Mouse (Mus musculus): ENCODE data around the gene Acadvl.
A peak's percentile ranks its signal among the peaks of the same experiment; 100 is the strongest.

The Acadvl gene

GRCm38 (mm10) chr11:69976271-69976670, 38.9 kb downstream of the Acadvl start:
- DNase-seq: no peak

DNA sequence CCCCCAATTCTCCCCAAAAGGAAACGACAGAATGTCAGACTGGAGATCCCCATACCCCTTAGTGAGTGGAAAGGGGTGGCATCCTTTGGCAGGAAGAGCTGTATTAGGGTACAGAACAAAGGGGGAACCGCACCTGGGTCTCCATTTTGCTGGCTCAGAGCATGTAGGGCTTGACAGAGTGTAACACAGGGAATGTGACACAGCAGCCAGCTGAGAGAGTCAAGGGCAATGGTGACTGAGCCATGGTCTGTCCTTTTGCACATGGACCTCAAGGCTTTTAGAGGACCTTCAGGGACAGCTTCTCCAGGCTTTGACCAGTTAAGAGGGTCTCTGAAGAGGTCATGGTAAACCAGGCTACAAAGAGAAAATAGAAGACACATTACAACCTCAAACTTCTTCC, 40.3 kb downstream of the Acadvl start:
- DNase-seq: no peak

GRCm38 (mm10) chr11:69970775-69971174, 44.4 kb downstream of the Acadvl start:
- DNase-seq: no peak

DNA sequence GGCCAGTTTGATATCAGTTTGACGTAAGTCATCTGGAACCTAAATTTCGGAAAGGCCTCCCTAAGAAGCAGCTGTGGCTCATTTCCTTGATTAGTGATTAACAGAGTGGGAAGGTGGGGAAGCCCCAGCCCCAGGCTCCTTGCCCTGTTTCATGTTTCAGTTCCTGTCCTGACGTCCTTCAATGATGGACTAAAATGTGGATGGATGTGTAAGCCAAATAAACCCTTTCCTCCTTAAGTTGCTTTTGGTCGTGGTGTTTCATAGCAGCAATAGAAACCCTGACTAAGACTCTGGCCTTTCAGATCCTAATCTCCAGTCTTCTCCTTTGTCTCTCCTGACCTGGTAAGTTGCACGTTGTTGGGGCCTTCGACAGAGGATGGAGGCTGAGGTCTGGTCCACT, 45.0 kb downstream of the Acadvl start:
- DNase-seq: no peak

DNA sequence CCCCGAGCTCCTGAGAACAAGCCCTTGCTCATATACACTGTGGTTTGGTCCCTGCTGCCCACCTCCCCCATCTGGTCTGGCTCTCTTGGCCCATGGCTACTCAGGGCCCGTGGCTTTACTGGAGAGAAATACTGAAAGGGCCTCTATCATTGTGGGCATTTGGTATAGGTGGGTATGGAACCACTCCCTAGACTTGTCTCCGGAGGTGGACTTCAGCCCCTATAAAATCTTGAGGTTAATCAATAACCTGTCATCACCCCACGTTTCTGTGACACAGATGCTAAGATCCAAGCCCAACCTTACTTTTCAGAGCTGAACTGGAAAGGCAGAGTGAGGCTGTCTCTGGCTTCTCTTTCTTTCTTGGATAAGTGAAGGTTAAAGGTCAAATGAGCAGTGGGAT, 46.4 kb downstream of the Acadvl start:
- no peak for DNase-seq

GRCm38 (mm10) chr11:69966860-69967517, 48.2 kb downstream of the Acadvl start:
- DNase-seq: no peak

- DNase-seq: peak in 1 of 2 experiments; percentile 38
Observed at GRCm38 (mm10) chr11:69966006-69966859, 49.0 kb downstream of the Acadvl start.

GRCm38 (mm10) chr11:69965271-69966005, 49.8 kb downstream of the Acadvl start:
- no peak for DNase-seq

DNA sequence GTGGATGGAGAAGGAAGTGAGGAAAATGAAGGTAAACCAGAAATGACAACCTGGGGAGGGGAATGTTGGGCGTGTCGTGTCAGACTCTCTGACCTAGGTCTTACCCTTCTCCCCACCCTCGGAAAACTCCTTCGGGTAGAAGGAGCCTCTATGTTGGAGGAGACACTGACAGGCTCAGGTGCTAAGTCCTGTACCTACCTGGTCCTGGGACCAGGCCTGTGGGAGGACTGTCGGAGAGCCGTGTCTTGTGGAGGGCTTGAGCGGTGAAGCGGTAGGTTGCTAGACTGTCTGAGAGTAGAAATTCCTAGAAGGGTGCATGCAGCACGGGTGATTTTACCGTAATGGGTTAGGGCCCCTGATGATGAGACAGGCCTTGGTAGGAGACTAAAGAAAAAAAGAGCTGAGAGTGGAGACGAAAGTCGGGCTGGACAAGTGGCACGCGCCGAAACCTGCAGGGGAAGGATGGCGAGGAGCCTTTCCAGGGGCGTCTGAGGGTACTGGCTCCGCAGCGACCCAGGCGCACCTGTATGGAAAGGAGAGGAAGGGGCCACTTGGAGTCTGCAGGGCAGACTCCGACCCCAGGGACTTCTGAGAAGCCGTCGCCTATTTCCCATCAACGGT, 50.5 kb downstream of the Acadvl start, which contains the start of gene Cldn7:
Gene Cldn7 (plus strand): TSS at position 130 of the 621 bp plus-strand sequence.
- no peak for DNase-seq

- DNase-seq: no peak
Observed at GRCm38 (mm10) chr11:69961841-69962240, 53.4 kb downstream of the Acadvl start.

GRCm38 (mm10) chr11:69960616-69961015, 54.6 kb downstream of the Acadvl start:
- DNase-seq: peak in 1 of 2 experiments; percentile 63

Data from cerebellum, postnatal 14 days (tissue).